In genomic region chr8:116552778-116553177, GRCm38 (mm10) we compare ENCODE assay signal across 19 mouse cellular contexts. TPM values are rescaled to one million over a fixed set of nuclear protein-coding genes. Genes with fewer than 3 reads are reported as not detected.
"Had no signal": no experiment of that assay in that cellular context is flagged by ENCODE, and none has a peak within 500 bp of the region (broad histone marks: within the 10 kb centered on the region; RNA-seq: fewer than 3 reads in every experiment).

No protein-coding gene starts in this region.

- H3K36me3 ChIP-seq: limb, embryonic 12.5 days; limb, embryonic 15.5 days; midbrain, embryonic 12.5 days; midbrain, embryonic 15.5 days; neural tube, embryonic 12.5 days; neural tube, embryonic 15.5 days; stomach, embryonic 15.5 days had no signal

- H3K4me2 ChIP-seq: limb, embryonic 12.5 days; limb, embryonic 15.5 days; liver, embryonic 11.5 days; lung, embryonic 14.5 days; midbrain, embryonic 12.5 days; midbrain, embryonic 15.5 days; neural tube, embryonic 12.5 days; neural tube, embryonic 15.5 days; stomach, embryonic 15.5 days had no signal

- H3K9ac ChIP-seq: limb, embryonic 12.5 days; limb, embryonic 15.5 days; liver, embryonic 14.5 days; liver, postnatal 0 days; lung, embryonic 14.5 days; midbrain, embryonic 12.5 days; midbrain, embryonic 15.5 days; neural tube, embryonic 12.5 days; neural tube, embryonic 15.5 days; stomach, embryonic 15.5 days had no signal

- DNase-seq: kidney, adult 2 months; kidney, postnatal 25 days; liver, postnatal 0 days; lung, embryonic 14.5 days; spleen, adult 18-20 months; thymus, postnatal 25 days had no signal

- ATAC-seq: liver, postnatal 0 days; lung, postnatal 0 days; midbrain, embryonic 15.5 days had no signal

- H3K9me3 ChIP-seq: limb, embryonic 15.5 days; midbrain, embryonic 12.5 days; midbrain, embryonic 15.5 days; neural tube, embryonic 12.5 days; stomach, embryonic 15.5 days had no signal

- H3K27ac ChIP-seq: kidney, postnatal 0 days; layer of hippocampus, adult 2 months; limb, embryonic 12.5 days; limb, embryonic 15.5 days; liver, embryonic 14.5 days; midbrain, embryonic 12.5 days; midbrain, embryonic 15.5 days; neural tube, embryonic 12.5 days; neural tube, embryonic 15.5 days; stomach, embryonic 15.5 days had no signal

- H3K27me3 ChIP-seq: limb, embryonic 12.5 days; limb, embryonic 15.5 days; midbrain, embryonic 12.5 days; midbrain, embryonic 15.5 days; neural tube, embryonic 12.5 days; neural tube, embryonic 15.5 days; stomach, embryonic 15.5 days had no signal

- H3K4me1 ChIP-seq: limb, embryonic 12.5 days; limb, embryonic 15.5 days; midbrain, embryonic 12.5 days; midbrain, embryonic 15.5 days; neural tube, embryonic 12.5 days; neural tube, embryonic 15.5 days; stomach, embryonic 15.5 days had no signal

- H3K4me3 ChIP-seq: layer of hippocampus, adult 2 months; limb, embryonic 12.5 days; limb, embryonic 15.5 days; midbrain, embryonic 12.5 days; midbrain, embryonic 15.5 days; neural tube, embryonic 12.5 days; neural tube, embryonic 15.5 days; stomach, embryonic 15.5 days had no signal

RNA-seq across cellular contexts. Expression of gene Dynlrb2, which starts 48.0 kb away (rescaled TPM):
- polyA plus RNA-seq: kidney, embryonic 14.5 days; limb, embryonic 12.5 days; limb, embryonic 15.5 days; liver, embryonic 11.5 days; liver, embryonic 14.5 days; liver, postnatal 0 days had no signal
